Mouse (Mus musculus): ENCODE results near the gene Bank1. TPM values are rescaled to one million over a fixed set of nuclear protein-coding genes. Genes with fewer than 3 reads are reported as not detected.

Gene Bank1
- polyA plus RNA-seq, 1 experiment: 0.01 TPM

DNA sequence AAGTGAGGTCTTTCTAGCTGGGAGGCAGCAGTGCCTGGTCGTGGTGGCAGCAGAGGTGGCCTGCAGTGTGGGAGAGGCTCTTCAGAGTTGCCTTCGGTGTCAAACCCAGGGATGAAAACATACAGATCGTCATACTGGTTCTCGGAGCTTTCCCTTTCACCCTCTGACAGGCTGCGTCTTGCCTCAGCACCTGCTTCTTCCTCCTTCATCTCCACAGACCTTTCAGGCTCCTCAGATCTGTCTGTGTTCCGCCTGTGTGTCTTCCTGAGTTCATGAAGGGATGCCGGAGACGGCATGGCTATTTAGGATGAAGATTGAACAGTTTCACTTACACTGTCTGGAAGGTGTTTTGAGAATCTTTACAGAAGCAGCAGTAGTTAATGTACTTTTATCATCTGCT, 225.6 kb downstream of the Bank1 start:
- H3K4me1 ChIP-seq (ENCODE audit: control insufficient read depth): no peaks in the 10 kb centered on the region
- H3K4me3 ChIP-seq (replicated peaks): no peak overlapping the region
- H3K27me3 ChIP-seq (ENCODE audit: control insufficient read depth): no peaks in the 10 kb centered on the region
- TF ChIP-seq TAL1 (IDR thresholded peaks at IDR 0.05; ENCODE audit: low read length): no peak
- TF ChIP-seq GATA1 (IDR thresholded peaks at IDR 0.05; ENCODE audit: low read length): no peak
- no peaks in the 10 kb centered on the region for H3K36me3 ChIP-seq (ENCODE audit: control insufficient read depth)
- H3K9me3 ChIP-seq (ENCODE audit: control insufficient read depth, low read length): no peaks in the 10 kb centered on the region

DNA sequence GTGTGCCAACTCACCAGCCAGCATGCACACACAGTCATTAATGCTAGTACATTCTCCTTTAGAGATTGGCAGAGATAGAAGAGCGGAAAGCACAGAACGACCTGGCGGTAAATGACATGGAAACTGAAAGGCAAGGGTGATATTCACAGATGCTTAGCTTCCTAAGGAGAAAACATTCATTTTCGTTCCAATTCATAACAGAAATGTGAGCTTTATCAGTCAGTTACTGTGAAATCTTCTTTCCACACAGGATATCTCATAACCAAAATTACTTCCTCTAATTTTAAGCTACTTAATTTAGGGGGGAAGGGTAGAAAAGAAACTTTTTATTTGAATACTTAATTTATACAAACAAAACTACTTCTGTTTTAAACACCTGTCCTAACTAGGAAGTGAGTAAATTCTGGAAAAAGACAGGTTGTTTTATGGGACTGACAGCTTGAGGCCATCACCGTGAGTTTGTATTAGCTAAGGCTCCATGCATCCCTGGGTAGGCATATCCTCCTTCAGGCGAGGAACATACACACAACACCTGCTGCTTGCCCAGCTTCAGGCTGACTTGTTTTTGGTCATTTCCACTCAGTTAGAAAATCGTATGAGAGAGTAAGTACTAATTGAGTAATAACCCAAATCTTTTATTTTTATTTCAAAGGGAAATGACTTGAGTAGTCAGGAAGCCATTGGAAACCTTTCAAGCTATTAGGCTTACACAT, 238.8 kb downstream of the Bank1 start:
- Histone ChIP-seq H3K27me3 (ENCODE audit: control insufficient read depth) (no peaks in the 10 kb centered on the region), H3K4me1 (ENCODE audit: control insufficient read depth) (no peaks in the 10 kb centered on the region), H3K9me3 (ENCODE audit: control insufficient read depth, low read length) (no peaks in the 10 kb centered on the region), H3K36me3 (ENCODE audit: control insufficient read depth) (no peaks in the 10 kb centered on the region), H3K4me3 (replicated peaks) (no peak overlapping the region)
- TF ChIP-seq GATA1 (IDR thresholded peaks at IDR 0.05; ENCODE audit: low read length) (no peak), TAL1 (IDR thresholded peaks at IDR 0.05; ENCODE audit: low read length) (no peak)

DNA sequence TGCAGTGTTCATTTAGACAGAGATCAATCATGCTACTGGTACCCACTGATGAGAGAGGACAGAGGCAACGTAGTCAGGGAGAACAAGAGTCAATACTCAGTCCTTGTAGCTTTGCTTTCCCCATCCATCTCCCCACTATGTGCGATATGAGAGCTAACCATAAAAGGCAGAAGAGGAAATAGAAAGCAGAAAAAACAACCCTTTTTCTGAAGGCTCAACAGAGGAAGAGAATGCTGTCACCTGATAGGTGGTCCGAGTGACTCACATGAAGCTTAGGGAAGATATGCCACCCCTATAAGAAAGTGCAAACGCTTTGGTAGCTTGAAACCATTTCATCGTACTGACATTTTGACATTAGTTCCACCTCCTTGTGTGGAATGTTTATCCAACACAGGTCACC, 239.4 kb downstream of the Bank1 start:
- no peaks in the 10 kb centered on the region for H3K27me3 ChIP-seq (ENCODE audit: control insufficient read depth)
- no peak overlapping the region for H3K4me3 ChIP-seq (replicated peaks)
- no peaks in the 10 kb centered on the region for H3K4me1 ChIP-seq (ENCODE audit: control insufficient read depth)
- H3K36me3 ChIP-seq (ENCODE audit: control insufficient read depth): no peaks in the 10 kb centered on the region
- no peaks in the 10 kb centered on the region for H3K9me3 ChIP-seq (ENCODE audit: control insufficient read depth, low read length)
- TF ChIP-seq TAL1 (IDR thresholded peaks at IDR 0.05; ENCODE audit: low read length): no peak
- TF ChIP-seq GATA1 (IDR thresholded peaks at IDR 0.05; ENCODE audit: low read length): no peak

GRCm38 (mm10) chr3:136085077-136085476, 240.8 kb downstream of the Bank1 start:
- Histone ChIP-seq H3K4me1 (ENCODE audit: control insufficient read depth) (no peaks in the 10 kb centered on the region), H3K27me3 (ENCODE audit: control insufficient read depth) (no peaks in the 10 kb centered on the region), H3K9me3 (ENCODE audit: control insufficient read depth, low read length) (no peaks in the 10 kb centered on the region), H3K4me3 (replicated peaks) (no peak overlapping the region), H3K36me3 (ENCODE audit: control insufficient read depth) (no peaks in the 10 kb centered on the region)
- TF ChIP-seq TAL1 (IDR thresholded peaks at IDR 0.05; ENCODE audit: low read length) (no peak), GATA1 (IDR thresholded peaks at IDR 0.05; ENCODE audit: low read length) (no peak)

DNA sequence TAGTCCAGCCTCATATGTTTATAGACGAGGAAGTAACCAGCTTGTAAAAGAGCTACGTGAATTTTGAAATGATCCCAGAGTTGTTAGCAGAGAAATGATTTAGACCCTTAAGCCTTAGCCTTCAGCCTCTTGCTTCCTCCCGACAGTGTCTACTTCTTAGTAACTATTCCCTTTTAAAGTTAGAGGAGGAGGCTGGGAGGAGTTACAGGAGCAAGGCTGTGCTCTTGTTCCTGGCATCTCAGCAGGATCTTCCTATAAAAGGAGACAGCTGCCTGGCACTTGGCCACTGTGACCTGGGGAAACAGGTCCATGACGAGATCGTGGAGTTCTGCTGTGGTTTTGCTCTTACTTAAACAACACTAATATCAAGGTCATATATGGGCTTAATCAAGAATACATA, 241.8 kb downstream of the Bank1 start:
- Histone ChIP-seq H3K36me3 (ENCODE audit: control insufficient read depth) (no peaks in the 10 kb centered on the region), H3K9me3 (ENCODE audit: control insufficient read depth, low read length) (no peaks in the 10 kb centered on the region), H3K4me1 (ENCODE audit: control insufficient read depth) (no peaks in the 10 kb centered on the region), H3K4me3 (replicated peaks) (no peak overlapping the region), H3K27me3 (ENCODE audit: control insufficient read depth) (no peaks in the 10 kb centered on the region)
- no peak for TF ChIP-seq TAL1 (IDR thresholded peaks at IDR 0.05; ENCODE audit: low read length)
- TF ChIP-seq GATA1 (IDR thresholded peaks at IDR 0.05; ENCODE audit: low read length): no peak

GRCm38 (mm10) chr3:136081264-136081663, 244.6 kb downstream of the Bank1 start:
- Histone ChIP-seq H3K9me3 (ENCODE audit: control insufficient read depth, low read length) (no peaks in the 10 kb centered on the region), H3K4me1 (ENCODE audit: control insufficient read depth) (no peaks in the 10 kb centered on the region), H3K27me3 (ENCODE audit: control insufficient read depth) (no peaks in the 10 kb centered on the region), H3K4me3 (replicated peaks) (no peak overlapping the region), H3K36me3 (ENCODE audit: control insufficient read depth) (no peaks in the 10 kb centered on the region)
- no peak for TF ChIP-seq TAL1 (IDR thresholded peaks at IDR 0.05; ENCODE audit: low read length)
- no peak for TF ChIP-seq GATA1 (IDR thresholded peaks at IDR 0.05; ENCODE audit: low read length)

DNA sequence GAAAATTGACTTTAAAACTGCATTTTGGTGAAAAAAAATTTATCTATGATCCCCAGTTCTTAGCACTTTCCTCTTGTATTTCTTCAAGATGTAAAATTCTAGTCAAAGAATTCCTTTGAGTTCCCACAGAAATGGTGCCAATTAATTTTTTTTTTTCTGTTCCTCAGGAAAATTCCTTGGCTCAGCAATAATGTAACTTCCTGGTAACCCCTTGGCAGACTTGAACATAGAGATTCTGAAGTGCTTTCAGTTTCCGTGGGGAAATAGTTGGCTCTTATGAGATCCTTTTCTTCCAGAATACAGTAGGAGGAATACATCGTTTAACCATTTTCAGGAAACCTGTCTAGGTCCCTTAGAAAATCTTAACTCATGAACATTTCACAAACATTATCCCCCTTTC, 247.3 kb downstream of the Bank1 start:
- Histone ChIP-seq H3K36me3 (ENCODE audit: control insufficient read depth) (no peaks in the 10 kb centered on the region), H3K9me3 (ENCODE audit: control insufficient read depth, low read length) (no peaks in the 10 kb centered on the region), H3K4me1 (ENCODE audit: control insufficient read depth) (no peaks in the 10 kb centered on the region), H3K4me3 (replicated peaks) (no peak overlapping the region), H3K27me3 (ENCODE audit: control insufficient read depth) (no peaks in the 10 kb centered on the region)
- no peak for TF ChIP-seq GATA1 (IDR thresholded peaks at IDR 0.05; ENCODE audit: low read length)
- no peak for TF ChIP-seq TAL1 (IDR thresholded peaks at IDR 0.05; ENCODE audit: low read length)

- H3K36me3 ChIP-seq (ENCODE audit: control insufficient read depth): no peaks in the 10 kb centered on the region
- H3K4me1 ChIP-seq (ENCODE audit: control insufficient read depth): no peaks in the 10 kb centered on the region
- no peaks in the 10 kb centered on the region for H3K27me3 ChIP-seq (ENCODE audit: control insufficient read depth)
- TF ChIP-seq GATA1 (IDR thresholded peaks at IDR 0.05; ENCODE audit: low read length): no peak
- no peak overlapping the region for H3K4me3 ChIP-seq (replicated peaks)
- no peaks in the 10 kb centered on the region for H3K9me3 ChIP-seq (ENCODE audit: control insufficient read depth, low read length)
Measured at GRCm38 (mm10) chr3:136070394-136070793, 255.5 kb downstream of the Bank1 start.

DNA sequence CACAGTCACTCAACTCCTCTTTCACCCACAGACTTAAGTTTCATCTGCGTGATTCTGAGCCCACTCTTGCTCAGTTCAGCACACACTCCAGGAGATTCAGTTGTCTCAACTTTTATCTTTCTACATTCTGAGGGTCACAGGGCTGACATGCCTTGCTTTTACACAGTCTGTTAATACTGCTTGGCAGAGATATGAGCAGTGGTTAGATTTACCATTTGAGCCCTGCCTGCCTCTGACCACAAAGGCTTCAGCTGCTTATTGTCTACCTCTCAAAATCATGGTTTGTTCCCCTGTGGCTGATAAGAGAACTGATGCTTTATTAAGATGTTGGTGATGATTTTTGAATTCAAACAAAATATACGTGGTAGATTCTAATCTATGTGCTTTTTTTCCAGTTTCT, 264.0 kb downstream of the Bank1 start:
- TF ChIP-seq GATA1 (IDR thresholded peaks at IDR 0.05; ENCODE audit: low read length) (no peak), TAL1 (IDR thresholded peaks at IDR 0.05; ENCODE audit: low read length) (no peak)
- no peak overlapping the region for H3K4me3 ChIP-seq (replicated peaks)
- H3K4me1 ChIP-seq (ENCODE audit: control insufficient read depth): no peaks in the 10 kb centered on the region
- H3K36me3 ChIP-seq (ENCODE audit: control insufficient read depth): no peaks in the 10 kb centered on the region
- H3K27me3 ChIP-seq (ENCODE audit: control insufficient read depth): no peaks in the 10 kb centered on the region
- H3K9me3 ChIP-seq (ENCODE audit: control insufficient read depth, low read length): no peaks in the 10 kb centered on the region

GRCm38 (mm10) chr3:136050635-136051034, 275.2 kb downstream of the Bank1 start:
- Histone ChIP-seq H3K27me3 (ENCODE audit: control insufficient read depth) (no peaks in the 10 kb centered on the region), H3K4me3 (replicated peaks) (no peak overlapping the region), H3K9me3 (ENCODE audit: control insufficient read depth, low read length) (no peaks in the 10 kb centered on the region), H3K36me3 (ENCODE audit: control insufficient read depth) (no peaks in the 10 kb centered on the region), H3K4me1 (ENCODE audit: control insufficient read depth) (no peaks in the 10 kb centered on the region)
- TF ChIP-seq TAL1 (IDR thresholded peaks at IDR 0.05; ENCODE audit: low read length) (no peak), GATA1 (IDR thresholded peaks at IDR 0.05; ENCODE audit: low read length) (no peak)

Measured in erythroblast, embryonic 14.5 days (primary cell).